Mouse (Mus musculus) left cerebral cortex, postnatal 14 days (tissue): ENCODE measurements at regions not wholly inside any gene's neighbourhood (a gene's known extent, or its start where the extent isn't known, plus 50 kb on each side); places are given as distances from the start of the nearest gene placed in this dataset.

Experiments used
- DNase-seq, 2 experiments: peaks; one replicate each; pipeline ENCODE4 v3.0.0; 2021 to 2022; ENCODE audit warnings: low spot score in 2 of 2, mixed read lengths in 1 of 2
- intact Hi-C: fragments of 180-260 bp; cut with DNase I; formaldehyde crosslinking; loops from one replicate; pipeline ENCODE4 v1.15.1; 2025

DNA sequence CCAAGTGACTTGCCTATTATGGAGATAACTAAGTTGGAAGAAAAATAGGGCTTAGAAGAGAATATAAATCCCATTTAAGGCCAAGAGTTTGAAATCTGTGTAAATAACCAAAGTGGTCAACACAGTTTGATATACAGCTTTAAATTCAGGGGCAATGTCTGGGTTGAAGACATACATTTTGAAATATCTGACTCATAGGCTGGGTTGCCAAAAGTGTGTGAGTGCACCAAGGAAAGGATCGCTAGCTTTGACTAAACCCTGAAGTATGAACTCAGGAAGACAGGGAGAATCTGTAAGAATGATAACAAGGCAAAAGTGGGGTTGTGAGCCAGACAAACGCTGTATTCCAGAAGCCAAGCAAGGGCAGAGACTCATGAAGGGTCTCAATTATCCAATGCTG lies 288.1 kb downstream of the Inhba start:
- intact Hi-C loops: no loop called here
- no peak for DNase-seq

DNA sequence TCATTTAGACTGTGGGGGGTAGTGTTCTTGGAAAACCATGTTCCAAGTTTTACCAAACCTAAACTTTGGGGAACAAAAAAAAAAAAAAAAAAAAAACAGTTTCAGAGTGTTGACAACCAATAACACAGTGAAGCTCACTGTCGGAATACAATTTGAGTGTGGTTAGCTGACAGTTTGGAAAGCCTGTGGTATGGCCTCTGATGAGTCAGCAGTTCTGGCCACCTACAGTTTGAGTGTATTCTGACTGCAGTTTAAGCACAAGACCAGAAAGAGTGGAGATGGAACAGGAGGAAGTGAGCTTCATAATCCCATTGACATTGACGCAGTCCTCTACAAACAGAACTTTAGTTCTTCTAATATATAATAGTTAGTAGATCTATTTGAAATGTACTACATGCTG lies 303.0 kb downstream of the Inhba start:
- intact Hi-C loops: no loop called here
- DNase-seq: no peak

DNA sequence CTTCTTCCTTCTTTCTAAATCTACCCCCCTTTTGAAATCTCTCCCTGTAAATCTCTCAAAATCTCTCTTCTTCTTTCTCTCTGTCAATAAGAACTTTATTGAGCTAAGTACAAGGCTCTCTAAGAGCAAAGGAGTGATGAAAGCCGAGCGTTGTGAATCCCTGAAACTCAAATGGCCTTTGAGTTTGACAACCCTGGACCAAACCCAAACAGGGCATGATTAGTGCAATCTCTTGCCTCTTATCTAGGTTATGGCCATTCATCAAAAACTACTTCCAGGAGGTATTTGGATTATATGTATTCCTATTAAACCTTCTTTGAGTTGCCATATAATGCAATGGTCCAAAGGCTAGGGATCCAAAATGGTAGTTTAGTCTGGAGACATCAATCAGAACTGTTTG lies 304.0 kb downstream of the Inhba start:
- DNase-seq: no peak
- intact Hi-C loops: no loop called here

- intact Hi-C loops: no loop called here
- no peak for DNase-seq
These were observed 304.9 kb downstream of the Inhba start for GRCm38 (mm10) chr13:16316581-16316980.

DNA sequence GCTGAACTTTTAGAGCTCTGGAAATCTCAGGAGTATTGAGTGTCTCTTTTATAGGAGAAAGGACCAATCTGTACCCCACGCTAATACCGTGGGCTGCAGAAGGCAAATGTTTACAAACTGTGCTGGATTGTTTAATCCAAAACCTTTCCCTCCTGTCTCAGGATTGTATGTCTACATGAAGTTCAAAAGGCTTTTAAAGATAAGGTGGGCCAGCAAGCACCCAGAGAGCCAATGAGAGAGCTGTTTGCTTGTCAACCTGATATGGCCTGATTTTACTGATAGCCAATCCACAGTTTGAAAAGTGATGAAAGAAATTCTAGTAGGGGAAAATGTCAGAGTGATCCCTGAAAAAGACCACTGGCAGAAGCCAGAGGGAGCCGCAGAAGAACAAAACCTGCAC lies 305.8 kb downstream of the Inhba start:
- DNase-seq: no peak
- intact Hi-C loops: no loop called here

DNA sequence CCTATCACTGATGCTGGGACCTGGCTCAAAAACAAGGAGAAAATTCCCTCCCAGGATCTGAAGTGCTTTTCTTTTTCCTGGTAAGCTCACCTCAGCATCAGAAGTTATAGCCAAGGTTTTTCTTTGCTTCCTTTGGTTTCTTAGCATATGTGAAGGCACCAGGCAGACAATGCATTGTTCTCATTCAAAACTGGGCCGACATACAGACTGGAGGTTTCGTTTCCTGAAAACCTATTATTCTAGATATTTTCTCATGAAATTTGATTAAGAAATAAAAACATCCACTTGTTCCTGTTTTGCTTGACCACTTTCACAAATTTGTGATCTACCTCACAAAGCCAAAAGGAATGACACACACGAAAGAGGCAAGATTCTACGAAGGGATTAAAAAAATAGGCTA lies 308.7 kb downstream of the Inhba start:
- no peak for DNase-seq
- intact Hi-C loops: no loop called here

DNA sequence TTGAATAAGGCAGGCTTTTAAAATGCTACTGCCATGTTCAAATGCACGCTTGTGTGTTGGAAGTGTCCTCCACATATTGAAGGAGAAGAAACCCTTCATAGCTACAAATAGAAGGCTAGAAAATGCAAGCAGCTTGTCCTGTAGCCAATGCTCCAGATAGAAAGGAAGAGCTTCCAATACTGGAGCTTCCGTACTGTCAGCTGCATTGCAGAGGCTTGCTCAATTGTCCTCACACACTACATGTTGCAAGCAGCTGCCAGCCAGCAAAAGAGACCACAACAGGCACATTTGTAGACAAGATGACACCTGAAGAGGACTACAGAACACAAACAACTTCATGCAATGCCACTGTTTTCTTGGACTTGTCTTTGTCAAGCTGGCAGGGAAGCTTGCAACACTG lies 314.0 kb downstream of the Inhba start:
- intact Hi-C loops: no loop called here
- peak in 1 of 2 experiments; percentile 7 for DNase-seq

GRCm38 (mm10) chr13:16341727-16342126 lies 330.1 kb downstream of the Inhba start:
- intact Hi-C loops: no loop called here
- no peak for DNase-seq

GRCm38 (mm10) chr13:16342171-16342570 lies 330.5 kb downstream of the Inhba start:
- no peak for DNase-seq
- intact Hi-C loops: no loop called here

- DNase-seq: no peak
- intact Hi-C loops: no loop called here
These were observed 331.8 kb downstream of the Inhba start for GRCm38 (mm10) chr13:16343280-16343945.

DNA sequence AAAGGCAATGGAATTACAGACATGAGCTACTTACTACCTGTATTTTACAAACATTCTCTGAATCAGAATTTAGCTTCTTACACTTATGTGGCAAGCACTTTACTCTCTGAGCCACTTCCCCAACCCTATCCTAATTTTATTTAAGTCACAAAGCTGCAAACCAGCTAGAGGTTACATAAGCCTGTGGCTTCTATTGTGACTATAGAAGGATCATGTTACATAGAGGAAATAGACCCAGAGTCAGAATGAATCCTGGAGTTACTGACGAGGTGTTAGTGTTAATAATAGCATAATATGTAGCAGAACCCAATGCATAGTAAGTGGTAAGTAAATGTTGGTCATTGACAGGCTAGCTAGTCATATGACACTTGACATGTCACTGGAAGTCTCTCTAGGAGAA lies 337.7 kb downstream of the Inhba start:
- intact Hi-C loops: no loop called here
- no peak for DNase-seq

- intact Hi-C loops: loop anchor here (10.0 kb wide), 1 partner anchor 335 kb away; the partner anchor contains the start of gene Inhba
- DNase-seq: peak in 1 of 2 experiments; percentile 8
These were observed 338.4 kb downstream of the Inhba start for GRCm38 (mm10) chr13:16350061-16350460.

DNA sequence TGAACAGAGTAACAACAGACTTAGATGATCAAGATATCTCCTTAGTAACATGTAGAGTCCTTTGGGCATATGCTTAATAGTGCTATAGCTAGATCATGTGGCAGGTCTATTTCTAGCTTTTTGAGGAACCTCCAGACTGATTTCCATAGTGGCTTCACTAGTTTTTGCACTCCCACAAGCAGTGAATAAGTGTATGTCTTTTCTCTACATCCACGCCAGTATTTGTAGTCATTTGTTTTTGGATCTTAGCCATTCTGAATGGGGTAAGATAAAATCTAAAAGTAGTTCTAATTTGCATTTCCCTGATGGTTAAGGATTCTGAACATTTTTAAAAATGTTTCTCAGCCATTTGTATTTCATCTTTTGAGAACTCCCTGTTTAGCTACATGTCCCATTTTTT lies 343.7 kb downstream of the Inhba start:
- DNase-seq: peak in 1 of 2 experiments; percentile 29
- intact Hi-C loops: loop anchor here (10.0 kb wide), 1 partner anchor 341 kb away; the partner anchor contains the start of gene Inhba

- intact Hi-C loops: no loop called here
- DNase-seq: no peak
These were observed 367.8 kb downstream of the Inhba start for GRCm38 (mm10) chr13:16379492-16379891.

- intact Hi-C loops: no loop called here
- DNase-seq: no peak
These were observed 368.3 kb downstream of the Inhba start for GRCm38 (mm10) chr13:16379949-16380348.

GRCm38 (mm10) chr13:16382936-16383511 lies 371.4 kb downstream of the Inhba start:
- DNase-seq: peak; percentile 15 to 31

GRCm38 (mm10) chr13:16416356-16417019 lies 404.8 kb downstream of the Inhba start:
- intact Hi-C loops: no loop called here
- DNase-seq: no peak

More at GRCm38 (mm10) chr13:16382936-16383511, 371.4 kb downstream of the Inhba start:
- intact Hi-C loops: no loop called here

DNA sequence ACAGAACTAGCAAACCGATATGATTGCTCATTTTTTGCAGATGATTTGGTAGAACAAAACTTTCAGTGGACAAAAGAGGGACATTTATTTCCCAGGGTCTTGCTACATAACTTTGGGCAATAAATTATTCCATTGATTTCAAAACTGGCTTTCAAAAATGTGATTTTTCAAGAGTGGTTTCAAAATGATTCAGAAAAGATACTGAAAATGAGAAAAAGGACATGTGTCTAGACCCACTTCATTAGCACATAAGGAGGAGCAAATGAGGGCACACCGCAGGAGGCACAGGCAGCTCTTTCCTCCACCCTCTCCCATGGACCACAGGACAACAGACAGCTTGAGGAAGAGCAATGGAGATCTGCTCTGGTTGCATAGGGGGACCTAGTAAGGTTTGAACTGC lies 412.5 kb downstream of the Inhba start:
- no peak for DNase-seq
- intact Hi-C loops: no loop called here

DNA sequence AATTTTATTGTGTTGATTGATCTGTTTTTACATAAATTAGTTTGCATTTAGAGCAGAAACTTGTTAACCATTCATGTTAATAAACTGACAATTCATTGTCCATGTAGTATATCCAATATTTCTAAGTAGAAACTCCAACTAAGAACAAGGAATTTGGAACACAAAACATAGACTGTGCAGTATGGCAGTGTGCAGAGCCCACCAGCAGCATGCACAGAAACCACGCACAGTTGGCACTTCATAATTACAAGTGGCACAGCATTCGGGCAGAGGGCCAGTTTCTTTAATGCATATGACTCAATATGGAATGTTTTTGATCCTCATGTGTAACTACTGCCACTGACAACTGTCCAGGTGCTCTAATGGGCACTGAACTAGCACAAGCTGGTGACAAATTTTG lies 423.8 kb downstream of the Inhba start:
- DNase-seq: peak in 1 of 2 experiments; percentile 4
- intact Hi-C loops: no loop called here

DNA sequence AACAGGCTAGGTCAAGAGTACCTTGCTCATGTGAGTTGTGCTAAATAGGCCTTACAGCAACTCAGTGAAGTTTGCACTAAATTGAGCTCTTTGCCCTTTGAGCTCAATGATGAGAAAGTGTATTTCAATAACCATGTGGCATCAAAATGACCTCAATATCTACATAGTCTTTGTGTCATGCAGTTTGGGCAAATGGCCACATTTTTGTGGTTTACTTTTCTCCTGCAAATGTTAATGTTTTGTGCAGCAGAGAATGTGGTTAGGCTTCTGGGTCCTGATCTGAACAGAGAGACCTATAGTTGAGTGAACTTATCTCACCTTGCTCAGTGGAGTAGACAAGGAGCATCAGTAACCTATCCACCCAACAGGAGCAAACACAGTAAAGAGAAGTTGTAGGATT lies 441.6 kb downstream of the Inhba start:
- DNase-seq: no peak
- intact Hi-C loops: no loop called here

GRCm38 (mm10) chr13:16459743-16460142 lies 448.1 kb downstream of the Inhba start:
- no peak for DNase-seq
- intact Hi-C loops: no loop called here
